Mouse (Mus musculus) hindbrain, embryonic 15.5 days (tissue): ENCODE results near the gene Vsnl1. TPM values are rescaled to one million over a fixed set of nuclear protein-coding genes. Genes with fewer than 3 reads are reported as not detected.
A peak's percentile ranks its signal among the peaks of the same experiment; 100 is the strongest.

Experiments
- ATAC-seq: fragments of 200-750 bp; cut with Nextera tagmentation; 2 replicates; pipeline ENCODE4 v1.8.0; 2017; ENCODE audit warnings: low read depth, moderate number of reproducible peaks, moderate TSS enrichment; ENCODE audit not compliant: low FRiP score
- H3K27ac ChIP-seq: fragments of 300-500 bp; sonication (generic); replicated peaks from 2 replicates; pipeline ENCODE4 v1.5.1; 2015; ENCODE audit warnings: mild to moderate bottlenecking, inconsistent platforms
- H3K27me3 ChIP-seq: fragments of 300-500 bp; sonication (generic); 2 replicates; pipeline ENCODE4 v1.6.1; 2015; ENCODE audit warnings: control low read depth, inconsistent platforms
- H3K36me3 ChIP-seq: fragments of 300-500 bp; sonication (generic); 2 replicates; pipeline ENCODE4 v1.6.1; 2015; ENCODE audit warnings: control low read depth, inconsistent platforms
- H3K4me1 ChIP-seq: fragments of 300-500 bp; sonication (generic); replicated peaks from 2 replicates; pipeline ENCODE4 v1.6.1; 2015; ENCODE audit warnings: control low read depth, inconsistent platforms
- H3K4me2 ChIP-seq: fragments of 300-500 bp; sonication (generic); 2 replicates; pipeline ENCODE4 v1.6.1; 2015; ENCODE audit warnings: moderate library complexity, mild to moderate bottlenecking, inconsistent platforms
- H3K4me3 ChIP-seq: fragments of 300-500 bp; sonication (generic); 2 replicates; pipeline ENCODE4 v1.5.1; 2015; ENCODE audit warnings: mild to moderate bottlenecking, inconsistent platforms
- H3K9ac ChIP-seq: fragments of 300-500 bp; sonication (generic); 2 replicates; pipeline ENCODE4 v1.6.1; 2015; ENCODE audit warnings: inconsistent platforms
- H3K9me3 ChIP-seq: fragments of 300-500 bp; sonication (generic); 2 replicates; pipeline ENCODE4 v1.6.1; 2016; ENCODE audit warnings: control low read depth, inconsistent platforms
- WGBS: fragments of 180-500 bp; shearing (Covaris S2); methylation state at CpG from one replicate; pipeline ENCODE4 v1.1.7; 2015; 5-methylcytosine and 5-hydroxymethylcytosine counted together
- polyA plus RNA-seq: library from polyadenylated mRNA; unstranded; fragments of >200 nt; fragmentation: Nextera tagmentation; extraction: Ambion mirVana; gene quantifications from 2 replicates; pipeline ENCODE4 v1.2.1, GENCODE M21; 2015

Vsnl1 gene
- polyA plus RNA-seq, 1 experiment from 2014 or later = 123 TPM

DNA sequence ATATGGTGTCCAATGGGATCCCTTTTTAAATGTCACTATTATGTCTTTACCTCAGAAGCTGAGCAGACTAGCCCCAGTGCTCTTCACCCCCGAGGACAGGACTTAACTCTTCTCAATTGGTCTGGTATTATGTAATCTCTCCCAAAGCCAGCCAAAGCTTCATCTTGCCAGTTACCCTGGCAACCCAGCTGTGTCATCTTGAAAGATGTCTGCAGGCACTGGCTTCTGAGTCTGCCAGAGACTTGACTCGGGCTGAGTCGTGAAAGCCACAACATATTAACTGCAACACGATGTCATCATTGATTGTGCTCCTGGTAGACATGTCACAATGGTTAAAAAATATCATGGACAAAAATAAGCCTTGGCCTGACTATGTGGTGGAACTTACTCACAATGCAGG, 66.4 kb downstream of the Vsnl1 start:
- H3K9ac ChIP-seq = no peak overlapping the region
- H3K9me3 ChIP-seq = no peaks in the 10 kb centered on the region
- WGBS = 35% methylated on average over 4 of the region's 4 CpGs
- no peaks in the 10 kb centered on the region for H3K4me1 ChIP-seq
- H3K27me3 ChIP-seq = no peaks in the 10 kb centered on the region
- no peak overlapping the region for H3K4me3 ChIP-seq
- no peak overlapping the region for H3K27ac ChIP-seq
- no peak overlapping the region for H3K4me2 ChIP-seq
- ATAC-seq = peak; percentile 68
- no peaks in the 10 kb centered on the region for H3K36me3 ChIP-seq

DNA sequence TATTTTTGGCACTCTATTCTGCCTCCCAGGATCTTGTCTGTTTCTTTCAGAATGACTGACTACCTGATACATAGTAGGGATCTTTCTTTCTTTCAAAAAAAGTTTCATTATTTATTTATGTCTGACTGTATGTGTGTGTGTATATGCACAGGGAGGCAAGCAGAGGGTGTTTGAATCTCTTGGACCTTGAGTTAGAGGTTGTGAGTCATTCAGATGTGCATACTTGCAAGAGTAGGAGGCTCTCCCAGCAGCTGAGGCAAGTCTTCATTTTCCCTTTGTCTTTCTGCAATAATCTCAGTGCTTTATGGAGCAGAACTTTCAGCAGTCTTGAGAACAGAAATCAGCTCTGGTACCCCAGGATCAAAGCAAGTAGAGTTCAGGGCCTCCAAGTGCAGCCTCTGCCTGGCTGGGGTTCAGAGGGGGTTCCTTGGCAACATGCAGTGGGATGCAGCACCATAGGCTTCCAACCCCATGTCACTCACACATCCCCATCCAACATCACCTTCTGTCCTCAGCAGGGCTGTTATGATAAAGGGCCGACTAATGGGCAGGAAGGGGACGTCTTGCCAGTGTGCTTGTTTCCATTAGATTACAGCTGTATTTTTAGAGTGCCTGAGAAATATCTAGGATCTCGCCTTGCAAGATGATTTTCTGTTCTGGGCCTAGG, 69.2 kb downstream of the Vsnl1 start:
- no peak overlapping the region for H3K4me3 ChIP-seq
- H3K27me3 ChIP-seq = no peaks in the 10 kb centered on the region
- no peaks in the 10 kb centered on the region for H3K4me1 ChIP-seq
- ATAC-seq = no peak
- H3K27ac ChIP-seq = no peak overlapping the region
- no peak overlapping the region for H3K9ac ChIP-seq
- no peaks in the 10 kb centered on the region for H3K36me3 ChIP-seq
- 80% methylated on average over 3 of the region's 3 CpGs for WGBS
- H3K4me2 ChIP-seq = no peak overlapping the region
- H3K9me3 ChIP-seq = no peaks in the 10 kb centered on the region

DNA sequence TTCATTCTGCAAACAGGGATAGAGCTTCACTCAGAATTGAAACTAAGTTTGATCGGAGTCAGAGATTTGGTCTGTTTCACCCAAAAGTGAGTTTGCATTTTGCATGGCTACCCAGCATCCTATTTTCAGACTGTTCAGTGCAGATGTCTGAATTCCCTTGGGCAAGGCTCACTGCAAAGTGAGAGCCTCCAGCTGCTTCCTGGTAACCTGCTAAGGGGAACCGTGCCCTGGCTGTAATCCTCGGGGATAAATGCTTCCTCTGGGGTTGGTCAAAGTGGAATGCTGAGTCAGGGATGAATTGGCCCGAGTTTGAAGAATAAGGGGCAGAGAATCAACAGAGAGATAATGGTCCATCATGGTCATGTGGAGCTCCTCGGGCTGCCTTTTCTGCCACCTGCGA, 71.5 kb downstream of the Vsnl1 start:
- Histone ChIP-seq H3K9me3 (no peaks in the 10 kb centered on the region), H3K36me3 (no peaks in the 10 kb centered on the region), H3K27ac (no peak overlapping the region), H3K27me3 (no peaks in the 10 kb centered on the region), H3K4me2 (no peak overlapping the region), H3K4me1 (no peaks in the 10 kb centered on the region), H3K4me3 (no peak overlapping the region), H3K9ac (no peak overlapping the region)
- WGBS = 69% methylated on average over 6 of the region's 6 CpGs
- no peak for ATAC-seq

DNA sequence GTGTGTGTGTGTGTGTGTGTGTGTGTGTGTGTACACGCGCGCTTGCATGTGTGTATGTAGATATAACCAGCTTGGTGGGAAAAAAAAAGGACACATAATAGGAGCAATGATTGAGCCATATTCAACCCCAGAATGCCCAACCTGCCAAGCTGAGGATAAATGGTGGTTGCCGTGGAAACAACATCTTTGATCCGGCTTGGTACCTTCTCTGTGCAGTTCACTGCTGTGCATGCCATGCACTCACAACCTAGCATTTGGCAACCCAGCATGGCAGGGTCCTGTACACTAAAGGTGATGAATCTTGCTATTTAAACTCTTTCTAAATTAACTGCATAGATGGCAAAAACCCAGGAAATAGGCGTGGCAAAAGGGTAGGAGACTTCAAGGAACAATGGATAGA, 74.0 kb downstream of the Vsnl1 start:
- peak; percentile 48; the same call in 1 of the 2 replicates for ATAC-seq
- Histone ChIP-seq H3K9ac (no peak overlapping the region), H3K4me1 (no peaks in the 10 kb centered on the region), H3K9me3 (no peaks in the 10 kb centered on the region), H3K27me3 (no peaks in the 10 kb centered on the region), H3K4me3 (no peak overlapping the region), H3K36me3 (no peaks in the 10 kb centered on the region), H3K4me2 (no peak overlapping the region), H3K27ac (no peak overlapping the region)
- 77% methylated on average over 6 of the region's 6 CpGs for WGBS

DNA sequence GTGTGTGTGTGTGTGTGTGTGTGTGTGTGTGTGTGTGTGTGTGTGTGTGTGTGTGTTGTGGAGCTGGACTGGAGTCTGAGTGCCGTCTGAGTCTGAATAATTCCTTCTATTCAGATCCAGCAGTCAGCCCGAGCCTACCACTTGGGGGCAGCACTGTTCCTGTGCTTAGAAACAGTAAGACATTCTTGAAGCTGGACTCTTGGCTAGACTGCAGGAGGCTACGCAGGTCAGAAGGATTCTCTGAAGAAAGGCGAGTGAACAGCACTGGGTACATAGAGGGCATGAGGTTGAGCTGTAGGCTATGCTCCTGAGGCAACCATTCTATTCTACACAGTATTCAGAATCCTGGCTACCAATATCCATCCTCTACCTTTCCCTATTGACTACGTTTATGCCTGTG, 85.5 kb downstream of the Vsnl1 start:
- no peaks in the 10 kb centered on the region; the same call in 1 of the 2 replicates for H3K4me1 ChIP-seq
- H3K27me3 ChIP-seq = no peaks in the 10 kb centered on the region
- no peak for ATAC-seq
- WGBS = 31% methylated on average over 5 of the region's 5 CpGs
- no peaks in the 10 kb centered on the region for H3K36me3 ChIP-seq
- H3K9me3 ChIP-seq = no peaks in the 10 kb centered on the region
- no peak overlapping the region for H3K27ac ChIP-seq
- no peak overlapping the region for H3K4me2 ChIP-seq
- no peak overlapping the region for H3K9ac ChIP-seq
- no peak overlapping the region for H3K4me3 ChIP-seq

DNA sequence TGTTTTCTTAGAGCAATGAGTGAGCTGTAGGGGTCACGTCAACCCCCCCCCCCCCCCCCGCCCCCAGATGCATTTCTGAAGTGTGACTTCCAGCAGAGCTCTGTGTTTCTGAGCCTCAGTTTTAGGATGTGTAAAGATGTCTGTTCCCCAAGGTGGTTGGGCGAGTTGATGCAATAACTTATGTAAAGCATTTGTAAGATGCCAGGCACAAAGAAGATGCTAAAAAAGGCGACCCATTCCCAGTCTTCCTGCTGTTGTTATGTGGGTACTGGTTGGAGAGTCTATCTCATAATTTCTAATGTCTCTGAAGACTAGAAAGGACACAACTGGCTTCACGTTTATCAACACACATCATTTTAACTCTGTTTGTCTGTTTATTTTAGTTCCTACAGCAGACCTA, 86.5 kb downstream of the Vsnl1 start:
- WGBS = 61% methylated on average over 5 of the region's 5 CpGs
- H3K36me3 ChIP-seq = no peaks in the 10 kb centered on the region
- no peak overlapping the region for H3K9ac ChIP-seq
- no peak for ATAC-seq
- H3K4me3 ChIP-seq = no peak overlapping the region
- H3K9me3 ChIP-seq = no peaks in the 10 kb centered on the region
- no peaks in the 10 kb centered on the region for H3K27me3 ChIP-seq
- no peak overlapping the region for H3K4me2 ChIP-seq
- no peaks in the 10 kb centered on the region; the same call in 1 of the 2 replicates for H3K4me1 ChIP-seq
- no peak overlapping the region for H3K27ac ChIP-seq

DNA sequence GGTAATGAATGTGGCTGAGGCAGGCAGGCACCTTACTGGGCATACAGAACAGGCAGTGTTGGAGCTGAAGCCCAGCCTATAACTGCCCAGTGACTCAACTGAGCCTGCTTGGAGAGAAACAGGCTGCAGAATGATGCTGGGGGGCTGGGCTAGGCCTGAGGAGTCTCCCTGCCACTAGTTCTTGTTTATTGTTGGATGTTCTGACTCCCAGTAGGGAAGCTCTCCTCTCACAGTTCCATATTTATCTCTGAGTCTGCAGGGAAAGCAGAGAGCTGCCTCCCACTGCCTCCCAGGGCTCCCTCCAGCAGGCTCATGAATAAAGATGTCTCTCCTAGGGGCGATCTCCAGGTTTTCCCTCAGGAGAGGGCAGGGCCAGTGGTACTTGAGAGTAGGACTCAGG, 88.0 kb downstream of the Vsnl1 start:
- no peaks in the 10 kb centered on the region for H3K9me3 ChIP-seq
- H3K4me3 ChIP-seq = no peak overlapping the region
- no peaks in the 10 kb centered on the region for H3K27me3 ChIP-seq
- no peaks in the 10 kb centered on the region for H3K36me3 ChIP-seq
- no peak overlapping the region for H3K27ac ChIP-seq
- 0% methylated on average over 1 of the region's 1 CpGs for WGBS
- no peak overlapping the region for H3K9ac ChIP-seq
- 0 out of 2 replicates have a peak, but pooled peaks have one; percentile 21 for ATAC-seq
- H3K4me2 ChIP-seq = no peak overlapping the region
- H3K4me1 ChIP-seq = no peaks in the 10 kb centered on the region; the same call in 1 of the 2 replicates

DNA sequence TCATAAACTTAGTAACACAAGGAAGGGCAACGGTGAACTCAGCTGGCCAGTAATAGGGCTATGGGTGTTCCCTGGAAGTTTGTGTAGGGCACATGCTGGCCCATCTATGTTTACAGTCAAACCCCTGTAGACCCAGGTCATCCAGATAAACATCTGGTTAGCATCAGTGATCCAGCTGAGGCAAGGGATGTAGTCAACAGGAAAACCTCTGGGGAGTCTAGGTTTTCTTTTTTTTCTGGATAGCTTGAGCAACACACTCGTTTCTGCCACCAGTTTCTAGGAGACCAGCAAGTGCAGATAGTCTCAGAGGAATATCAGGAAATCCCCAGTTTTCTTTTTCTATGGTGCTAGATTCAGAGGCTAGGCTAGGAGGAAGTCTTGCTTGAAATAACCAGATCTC, 90.5 kb downstream of the Vsnl1 start:
- Histone ChIP-seq H3K36me3 (no peaks in the 10 kb centered on the region), H3K9me3 (no peaks in the 10 kb centered on the region), H3K4me3 (no peak overlapping the region), H3K9ac (no peak overlapping the region), H3K27ac (no peak overlapping the region), H3K4me1 (no peaks in the 10 kb centered on the region; the same call in 1 of the 2 replicates), H3K4me2 (no peak overlapping the region), H3K27me3 (no peaks in the 10 kb centered on the region)
- ATAC-seq = no peak
- WGBS = 67% methylated on average over 2 of the region's 2 CpGs

DNA sequence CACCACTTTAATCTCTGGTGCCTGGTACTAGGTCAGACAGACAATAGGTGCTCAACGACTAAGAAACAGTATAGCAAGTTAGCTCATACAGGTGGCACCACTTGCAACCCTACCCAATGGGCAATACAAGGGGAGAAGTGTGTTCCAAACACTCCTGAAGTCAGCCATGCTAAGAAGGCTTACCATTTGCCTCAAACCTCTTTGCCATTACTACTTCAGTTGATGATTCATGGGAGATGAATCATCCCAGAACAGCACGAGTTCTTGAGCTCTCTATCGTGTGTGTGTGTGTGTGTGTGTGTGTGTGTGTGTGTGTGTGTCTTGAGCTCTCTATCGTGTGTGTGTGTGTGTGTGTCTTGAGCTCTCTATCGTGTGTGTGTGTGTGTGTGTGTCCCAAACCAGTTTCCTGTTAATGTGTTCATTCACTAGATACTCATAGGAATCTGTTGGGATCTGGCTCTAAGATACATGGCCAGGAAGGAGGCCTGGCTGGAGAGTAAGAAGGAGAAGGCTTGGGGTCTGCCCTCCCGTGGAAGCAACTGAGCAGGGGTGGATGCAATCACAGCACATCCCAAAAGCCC, 94.3 kb downstream of the Vsnl1 start:
- WGBS = 82% methylated on average over 6 of the region's 6 CpGs
- H3K4me1 ChIP-seq = no peaks in the 10 kb centered on the region
- no peaks in the 10 kb centered on the region for H3K27me3 ChIP-seq
- H3K9me3 ChIP-seq = no peaks in the 10 kb centered on the region
- H3K4me3 ChIP-seq = no peak overlapping the region
- H3K9ac ChIP-seq = no peak overlapping the region
- no peak overlapping the region for H3K4me2 ChIP-seq
- ATAC-seq = no peak
- no peaks in the 10 kb centered on the region for H3K36me3 ChIP-seq
- H3K27ac ChIP-seq = no peak overlapping the region

DNA sequence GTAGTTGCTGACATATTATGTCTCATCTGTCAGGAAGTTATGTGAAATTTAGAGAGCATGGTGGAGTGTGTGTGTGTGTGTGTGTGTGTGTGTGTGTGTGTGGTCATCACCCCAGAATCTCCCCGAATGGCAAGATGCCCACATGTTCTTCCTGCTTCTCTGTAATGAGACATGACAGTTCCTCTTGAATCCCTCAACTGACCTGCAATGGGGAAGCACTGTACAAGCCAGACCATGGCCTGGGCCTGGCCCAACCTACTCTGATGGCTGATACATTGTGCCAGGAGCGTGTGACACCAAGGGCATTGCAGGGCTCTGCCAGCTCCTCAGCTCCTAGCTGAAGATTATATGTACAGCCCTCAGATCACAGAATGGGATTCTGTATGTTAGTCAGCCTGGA, 98.2 kb downstream of the Vsnl1 start:
- Histone ChIP-seq H3K4me3 (no peak overlapping the region), H3K9me3 (no peaks in the 10 kb centered on the region), H3K27ac (no peak overlapping the region), H3K4me1 (no peaks in the 10 kb centered on the region), H3K4me2 (no peak overlapping the region), H3K36me3 (no peaks in the 10 kb centered on the region), H3K9ac (no peak overlapping the region), H3K27me3 (no peaks in the 10 kb centered on the region)
- 94% methylated on average over 2 of the region's 2 CpGs for WGBS
- no peak for ATAC-seq

DNA sequence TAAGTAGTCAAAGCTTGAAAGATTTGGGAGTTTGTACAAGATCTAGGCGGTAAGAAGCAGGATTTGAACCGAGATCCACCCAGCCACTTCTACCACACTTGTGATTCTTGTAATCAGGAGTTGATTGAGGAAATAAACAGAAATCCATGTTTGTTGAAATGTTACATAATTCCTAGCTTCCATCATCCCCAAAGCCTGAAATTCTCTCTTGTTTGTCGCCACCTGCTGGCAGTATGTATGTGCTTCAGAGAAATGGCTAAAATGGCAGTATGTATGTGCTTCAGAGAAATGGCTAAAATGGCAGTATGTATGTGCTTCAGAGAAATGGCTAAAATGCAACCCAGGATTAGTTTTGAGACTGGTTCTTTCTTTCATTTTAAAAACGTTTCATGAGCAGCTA, 99.6 kb downstream of the Vsnl1 start:
- H3K4me3 ChIP-seq = no peak overlapping the region
- H3K4me1 ChIP-seq = no peaks in the 10 kb centered on the region
- no peaks in the 10 kb centered on the region for H3K27me3 ChIP-seq
- ATAC-seq = no peak
- WGBS = 46% methylated on average over 4 of the region's 4 CpGs
- H3K4me2 ChIP-seq = no peak overlapping the region
- H3K36me3 ChIP-seq = no peaks in the 10 kb centered on the region
- H3K9me3 ChIP-seq = no peaks in the 10 kb centered on the region
- H3K9ac ChIP-seq = no peak overlapping the region
- H3K27ac ChIP-seq = no peak overlapping the region

DNA sequence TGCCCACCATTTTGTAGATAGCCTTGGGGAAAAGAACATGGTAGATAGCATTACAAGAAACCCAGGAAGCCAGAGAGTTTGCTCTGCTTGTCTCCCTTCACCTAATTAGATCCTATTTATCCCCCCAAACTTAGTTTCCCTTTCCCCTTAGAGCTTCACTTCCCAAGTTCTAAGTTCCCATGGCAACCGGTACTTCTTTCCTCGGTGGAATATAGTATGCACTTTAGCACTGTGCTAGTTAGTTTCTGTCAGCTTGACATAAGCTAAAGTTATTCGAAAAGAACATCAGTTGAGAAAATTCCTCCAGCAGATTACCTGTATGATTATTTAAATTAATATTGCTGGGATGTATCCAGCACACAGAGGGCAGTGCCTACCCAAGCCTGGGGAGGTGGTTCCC, 109.9 kb downstream of the Vsnl1 start:
- Histone ChIP-seq H3K27ac (no peak overlapping the region), H3K4me2 (no peak overlapping the region), H3K36me3 (0 out of 2 replicates have a peak, but pooled peaks cover 3% of the 10 kb centered on the region), H3K9ac (no peak overlapping the region), H3K9me3 (no peaks in the 10 kb centered on the region), H3K27me3 (no peaks in the 10 kb centered on the region), H3K4me3 (no peak overlapping the region), H3K4me1 (no peaks in the 10 kb centered on the region)
- WGBS = 73% methylated on average over 3 of the region's 3 CpGs
- no peak for ATAC-seq

DNA sequence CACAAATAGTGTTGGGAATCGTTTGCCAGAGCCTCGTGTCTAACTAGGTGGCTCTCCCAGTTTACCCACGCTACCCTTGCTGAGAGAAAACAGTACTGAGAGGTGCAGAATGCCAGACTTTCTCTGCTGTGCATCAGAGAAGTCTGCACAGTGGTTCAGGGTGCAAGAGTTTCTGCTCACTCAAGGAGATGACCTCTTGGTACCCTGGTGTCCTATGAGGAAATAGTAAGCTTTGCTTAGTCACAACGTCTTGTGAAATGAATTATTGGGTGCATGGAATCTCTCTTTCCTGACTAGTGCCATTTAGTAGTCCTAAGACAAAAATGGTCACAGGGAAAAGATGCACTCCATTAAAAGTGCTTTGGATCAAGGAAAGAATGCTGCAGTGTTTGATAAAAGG, 111.9 kb downstream of the Vsnl1 start:
- H3K4me1 ChIP-seq = no peaks in the 10 kb centered on the region
- H3K27ac ChIP-seq = no peak overlapping the region
- WGBS = 68% methylated on average over 4 of the region's 4 CpGs
- H3K9me3 ChIP-seq = no peaks in the 10 kb centered on the region
- H3K36me3 ChIP-seq = no peaks in the 10 kb centered on the region
- no peak overlapping the region for H3K4me2 ChIP-seq
- no peak overlapping the region for H3K9ac ChIP-seq
- ATAC-seq = no peak
- no peaks in the 10 kb centered on the region for H3K27me3 ChIP-seq
- H3K4me3 ChIP-seq = no peak overlapping the region
